Mouse (Mus musculus) layer of hippocampus, postnatal 14 days (tissue): ENCODE results near the gene Bend3. TPM values are rescaled to one million over a fixed set of nuclear protein-coding genes. Genes with fewer than 3 reads are reported as not detected.
A peak's percentile ranks its signal among the peaks of the same experiment; 100 is the strongest.

ENCODE experiments used
- DNase-seq, 2 experiments: peaks; one replicate each; pipeline ENCODE4 v3.0.0; 2021 to 2022; ENCODE audit warnings: low spot score in 2 of 2, mixed read lengths in 1 of 2
- total RNA-seq, 2 experiments: library from RNA; stranded (reverse); gene quantifications; 2 replicates each; pipeline ENCODE4 v1.2.3; 2021

Bend3 gene
- total RNA-seq, 2 experiments from 2014 or later: 6.3 to 7.6 TPM

GRCm38 (mm10) chr10:43527283-43528269 lies 48.9 kb downstream of the Bend3 start:
- peak; percentile 29 to 59 for DNase-seq

GRCm38 (mm10) chr10:43534382-43534781 lies 55.8 kb downstream of the Bend3 start:
- DNase-seq: no peak

- DNase-seq: no peak
Observed at GRCm38 (mm10) chr10:43537652-43538051, 59.0 kb downstream of the Bend3 start.

- DNase-seq: no peak
Observed at GRCm38 (mm10) chr10:43538831-43539230, 60.2 kb downstream of the Bend3 start.

- DNase-seq: no peak
Observed at GRCm38 (mm10) chr10:43539746-43540310, 61.2 kb downstream of the Bend3 start.

- DNase-seq: peak; percentile 93 to 95
Observed at GRCm38 (mm10) chr10:43540442-43541152, 62.0 kb downstream of the Bend3 start, which contains the start of gene 1700021F05Rik. Gene 1700021F05Rik (minus strand): TSS chr10:43540994.

GRCm38 (mm10) chr10:43541153-43541544 lies 62.5 kb downstream of the Bend3 start:
- no peak for DNase-seq

- DNase-seq: no peak
Observed at GRCm38 (mm10) chr10:43549411-43549810, 70.8 kb downstream of the Bend3 start.

GRCm38 (mm10) chr10:43550923-43551322 lies 72.3 kb downstream of the Bend3 start:
- DNase-seq: no peak

GRCm38 (mm10) chr10:43551388-43551787 lies 72.8 kb downstream of the Bend3 start:
- no peak for DNase-seq

- DNase-seq: no peak
Observed at GRCm38 (mm10) chr10:43557630-43558165, 79.1 kb downstream of the Bend3 start.

- DNase-seq: no peak
Observed at GRCm38 (mm10) chr10:43559313-43559712, 80.7 kb downstream of the Bend3 start.

GRCm38 (mm10) chr10:43560765-43561164 lies 82.1 kb downstream of the Bend3 start:
- no peak for DNase-seq

- DNase-seq: no peak
Observed at GRCm38 (mm10) chr10:43561311-43561710, 82.7 kb downstream of the Bend3 start.

Other genes starting within 250 kb of the Bend3 start
- gene Gm9803, start 45.3 kb downstream of the Bend3 start, total RNA-seq: 10 to 100 TPM in 1 of 2 experiments, not detected in 1; 10.7 TPM
- 10 to 100 TPM; 49.0 to 49.1 TPM for gene 1700021F05Rik, start 62.2 kb downstream of the Bend3 start, total RNA-seq
- gene Cd24a, start 99.5 kb downstream of the Bend3 start, total RNA-seq: 10 to 100 TPM; 31.0 to 42.0 TPM